Mouse (Mus musculus): ENCODE measurements around the gene Gm5615. TPM values are rescaled to one million over a fixed set of nuclear protein-coding genes. Genes with fewer than 3 reads are reported as not detected.

Gene Gm5615
- polyA plus RNA-seq (2017; shearing (Covaris generic)), result not detected

GRCm38 (mm10) chr9:36541863-36542262 is at the start of gene Gm5615:
Gene Gm5615, minus strand, starts transcription at chr9:36541963.
- ATAC-seq, result no peak

GRCm38 (mm10) chr9:36582535-36582934 is 40.8 kb upstream of the Gm5615 start, which contains the start of gene Gm17689:
Gene Gm17689, minus strand, starts transcription at chr9:36582635.
- no peak for ATAC-seq

- ATAC-seq, result no peak
Measured at GRCm38 (mm10) chr9:36504211-36504610, 37.6 kb downstream of the Gm5615 start.

GRCm38 (mm10) chr9:36495824-36496223 is 45.9 kb downstream of the Gm5615 start:
- ATAC-seq, result no peak

GRCm38 (mm10) chr9:36494501-36495220 is 47.1 kb downstream of the Gm5615 start:
- ATAC-seq, result no peak

Other genes starting within 250 kb of the Gm5615 start
- gene Gm7257, start 110.1 kb downstream of the Gm5615 start, polyA plus RNA-seq (2017; shearing (Covaris generic)), result not detected
- gene Gm9513, start 66.3 kb downstream of the Gm5615 start, polyA plus RNA-seq (2017; shearing (Covaris generic)), result not detected
- not detected for gene Gm17689, start 40.7 kb upstream of the Gm5615 start, polyA plus RNA-seq (2017; shearing (Covaris generic))
- not detected for gene A630095E13Rik, start 101.4 kb upstream of the Gm5615 start, polyA plus RNA-seq (2017; shearing (Covaris generic))
- gene Acrv1, start 151.3 kb upstream of the Gm5615 start, polyA plus RNA-seq (2017; shearing (Covaris generic)), result not detected
- 10 to 100 TPM in 1 of 3 experiments, 1 to 10 TPM in 2; 3.7 to 24.6 (median 6.3) TPM for gene Chek1, start 185.1 kb upstream of the Gm5615 start, polyA plus RNA-seq (2017; shearing (Covaris generic))
- 100 to 1,000 TPM; 237 to 338 (median 247) TPM for gene Stt3a, start 225.7 kb upstream of the Gm5615 start, polyA plus RNA-seq (2017; shearing (Covaris generic))